Mouse (Mus musculus): ENCODE data around the gene Fam81a. TPM values are rescaled to one million over a fixed set of nuclear protein-coding genes. Genes with fewer than 3 reads are reported as not detected.

The Fam81a gene
- total and polyA plus RNA-seq, 2 experiments: 0.57 to 2.5 TPM

DNA sequence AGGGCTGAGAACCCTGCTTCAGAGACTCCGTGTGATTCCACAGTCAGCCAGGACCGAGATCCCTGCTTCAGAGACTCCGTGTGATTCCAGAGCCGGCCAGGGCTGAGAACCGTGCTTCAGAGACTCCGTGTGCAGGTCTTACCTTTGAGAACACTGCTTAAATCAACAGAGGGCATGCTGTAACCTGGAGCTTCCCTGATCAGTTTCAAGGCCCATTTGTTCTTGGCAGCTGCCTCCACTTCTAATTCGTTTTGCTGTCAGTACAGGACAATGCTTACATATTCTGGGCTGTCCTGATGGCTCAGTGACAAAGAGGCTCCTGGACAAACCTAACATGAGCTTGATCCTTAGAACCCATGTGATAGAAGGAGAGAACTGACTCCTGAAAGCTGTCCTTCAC is 65.2 kb downstream of the Fam81a start:
- Histone ChIP-seq H3K27ac (replicated peaks; ENCODE audit: insufficient read depth, low read depth, low read length) (no peak overlapping the region), H3K9ac (ENCODE audit: low read depth, low read length) (no peak overlapping the region), H3K4me1 (ENCODE audit: control insufficient read depth, insufficient read depth, low read length) (peaks cover 7% of the 10 kb centered on the region; the same call in 1 of the 2 replicates), H3K79me2 (ENCODE audit: control insufficient read depth, insufficient read depth, low read length) (no peaks in the 10 kb centered on the region), H3K36me3 (ENCODE audit: control insufficient read depth, insufficient read depth, low read length) (no peaks in the 10 kb centered on the region), H3K27me3 (ENCODE audit: control insufficient read depth, insufficient read depth, low read length) (no peaks in the 10 kb centered on the region), H3K4me3 (ENCODE audit: insufficient read depth, low read depth, low read length) (no peak overlapping the region)
- 29% methylated on average over 7 of the region's 7 CpGs for WGBS
- no peak for TF ChIP-seq CTCF (IDR thresholded peaks at IDR 0.05; ENCODE audit: low read depth, low read length)
- TF ChIP-seq POLR2A (IDR thresholded peaks at IDR 0.05; ENCODE audit: extremely low read depth, insufficient read depth, low read length): no peak
- DNase-seq (ENCODE audit: extremely low read depth, low read depth, low spot score): peak; percentile 59

DNA sequence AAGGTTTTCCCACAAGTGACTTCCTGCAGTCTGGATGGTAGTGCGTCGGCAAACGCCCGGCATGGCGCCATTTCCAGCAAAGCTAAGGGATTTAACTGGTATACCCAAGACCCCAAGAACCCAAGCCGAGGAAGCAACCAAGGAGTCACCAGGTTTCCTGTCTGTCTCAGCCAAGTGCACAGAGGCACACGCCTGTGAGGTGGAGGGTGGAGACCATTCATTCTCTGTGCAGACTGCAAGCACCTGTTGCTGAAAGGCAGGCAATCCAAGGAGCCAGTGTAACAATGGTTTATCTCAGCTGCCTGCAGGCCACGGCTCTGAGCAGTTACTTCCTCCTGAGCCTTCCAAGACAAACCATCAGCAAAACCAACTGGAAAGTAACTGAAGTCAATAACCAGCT is 70.0 kb downstream of the Fam81a start:
- Histone ChIP-seq H3K27me3 (ENCODE audit: control insufficient read depth, insufficient read depth, low read length) (no peaks in the 10 kb centered on the region), H3K79me2 (ENCODE audit: control insufficient read depth, insufficient read depth, low read length) (no peaks in the 10 kb centered on the region), H3K36me3 (ENCODE audit: control insufficient read depth, insufficient read depth, low read length) (no peaks in the 10 kb centered on the region), H3K4me3 (ENCODE audit: insufficient read depth, low read depth, low read length) (no peak overlapping the region), H3K27ac (replicated peaks; ENCODE audit: insufficient read depth, low read depth, low read length) (no peak overlapping the region), H3K9ac (ENCODE audit: low read depth, low read length) (no peak overlapping the region), H3K4me1 (ENCODE audit: control insufficient read depth, insufficient read depth, low read length) (peaks cover 14% of the 10 kb centered on the region; the same call in 1 of the 2 replicates)
- TF ChIP-seq CTCF (IDR thresholded peaks at IDR 0.05; ENCODE audit: low read depth, low read length): no peak
- no peak for DNase-seq (ENCODE audit: extremely low read depth, low read depth, low spot score)
- 91% methylated on average over 8 of the region's 8 CpGs for WGBS

DNA sequence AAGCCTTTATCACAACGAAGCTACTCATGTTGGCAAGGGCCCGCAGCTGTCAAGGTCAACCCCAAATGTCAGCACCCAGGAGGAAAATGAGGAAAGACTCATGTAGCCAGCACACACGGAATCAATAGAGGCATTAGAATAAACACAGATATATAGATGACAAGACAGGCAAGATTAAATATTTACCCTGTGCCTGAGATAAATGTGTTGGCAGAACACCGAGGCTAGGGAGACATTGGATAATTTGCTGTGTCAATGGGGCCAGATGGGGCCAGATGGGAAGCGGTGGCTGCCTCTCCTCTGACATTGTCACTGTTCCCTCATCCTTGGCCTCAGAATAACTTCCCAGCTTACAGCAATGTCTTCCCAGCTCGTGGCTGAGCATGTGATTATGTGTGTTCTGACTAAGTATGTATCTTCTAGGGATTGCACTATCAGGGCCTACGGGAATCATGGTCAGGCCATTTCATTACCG is 72.4 kb downstream of the Fam81a start:
- H3K79me2 ChIP-seq (ENCODE audit: control insufficient read depth, insufficient read depth, low read length): no peaks in the 10 kb centered on the region
- 10% methylated on average over 8 of the region's 8 CpGs for whole genome bisulfite sequencing
- no peaks in the 10 kb centered on the region for H3K27me3 ChIP-seq (ENCODE audit: control insufficient read depth, insufficient read depth, low read length)
- H3K9ac ChIP-seq (ENCODE audit: low read depth, low read length): no peak overlapping the region
- no peak overlapping the region for H3K27ac ChIP-seq (replicated peaks; ENCODE audit: insufficient read depth, low read depth, low read length)
- TF ChIP-seq CTCF (IDR thresholded peaks at IDR 0.05; ENCODE audit: low read depth, low read length) (no peak), POLR2A (IDR thresholded peaks at IDR 0.05; ENCODE audit: extremely low read depth, insufficient read depth, low read length) (no peak)
- no peak overlapping the region for H3K4me3 ChIP-seq (ENCODE audit: insufficient read depth, low read depth, low read length)
- peaks cover 11% of the 10 kb centered on the region; the same call in 1 of the 2 replicates for H3K4me1 ChIP-seq (ENCODE audit: control insufficient read depth, insufficient read depth, low read length)
- peak; percentile 72 for DNase-seq (ENCODE audit: extremely low read depth, low read depth, low spot score)
- H3K36me3 ChIP-seq (ENCODE audit: control insufficient read depth, insufficient read depth, low read length): no peaks in the 10 kb centered on the region

DNA sequence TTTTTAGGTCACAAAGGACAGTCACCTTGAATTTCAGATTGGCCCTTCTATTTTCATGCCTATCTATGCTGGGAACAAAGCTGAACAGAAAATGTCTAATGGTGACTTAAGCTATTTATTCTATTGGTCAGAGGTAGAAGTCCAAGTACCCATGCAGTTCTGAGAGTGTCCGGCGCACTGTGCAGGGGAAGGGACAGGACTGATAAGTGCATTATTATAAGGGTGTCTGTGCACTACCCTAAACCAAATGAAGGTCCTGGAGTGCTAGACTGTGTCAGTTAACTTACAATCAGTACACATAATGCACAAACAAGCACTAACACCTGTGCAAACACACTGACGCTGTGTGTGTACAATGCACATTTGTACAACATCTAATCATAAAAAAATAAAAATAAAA is 74.9 kb downstream of the Fam81a start:
- Histone ChIP-seq H3K4me1 (ENCODE audit: control insufficient read depth, insufficient read depth, low read length) (peaks cover 11% of the 10 kb centered on the region; the same call in 1 of the 2 replicates), H3K36me3 (ENCODE audit: control insufficient read depth, insufficient read depth, low read length) (no peaks in the 10 kb centered on the region), H3K27me3 (ENCODE audit: control insufficient read depth, insufficient read depth, low read length) (no peaks in the 10 kb centered on the region), H3K79me2 (ENCODE audit: control insufficient read depth, insufficient read depth, low read length) (no peaks in the 10 kb centered on the region), H3K27ac (replicated peaks; ENCODE audit: insufficient read depth, low read depth, low read length) (no peak overlapping the region), H3K4me3 (ENCODE audit: insufficient read depth, low read depth, low read length) (no peak overlapping the region), H3K9ac (ENCODE audit: low read depth, low read length) (no peak overlapping the region)
- no peak for DNase-seq (ENCODE audit: extremely low read depth, low read depth, low spot score)
- 62% methylated on average over 3 of the region's 3 CpGs for WGBS
- TF ChIP-seq CTCF (IDR thresholded peaks at IDR 0.05; ENCODE audit: low read depth, low read length) (no peak), POLR2A (IDR thresholded peaks at IDR 0.05; ENCODE audit: extremely low read depth, insufficient read depth, low read length) (no peak)

DNA sequence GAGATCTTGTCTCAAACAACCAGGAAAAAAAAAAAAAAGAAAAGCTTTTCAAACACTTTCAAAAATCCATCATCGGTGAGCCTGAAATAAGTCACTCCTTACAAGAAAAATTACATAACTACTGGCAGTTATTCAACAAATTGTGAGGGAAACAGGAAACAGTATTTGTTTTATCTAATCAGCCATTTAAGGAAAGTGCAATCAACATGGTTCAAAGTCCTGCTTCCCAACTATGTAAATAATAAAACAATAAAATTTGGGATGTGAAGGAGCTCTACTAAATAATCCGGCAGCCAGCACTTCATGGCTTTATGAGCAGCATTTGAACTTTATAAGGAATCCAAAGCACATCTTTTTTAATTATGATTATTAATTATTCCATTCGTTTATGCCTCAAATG is 80.3 kb downstream of the Fam81a start:
- DNase-seq (ENCODE audit: extremely low read depth, low read depth, low spot score): peak; percentile 57
- H3K36me3 ChIP-seq (ENCODE audit: control insufficient read depth, insufficient read depth, low read length): no peaks in the 10 kb centered on the region
- 25% methylated on average over 3 of the region's 3 CpGs for WGBS
- H3K27me3 ChIP-seq (ENCODE audit: control insufficient read depth, insufficient read depth, low read length): no peaks in the 10 kb centered on the region
- no peak overlapping the region for H3K27ac ChIP-seq (replicated peaks; ENCODE audit: insufficient read depth, low read depth, low read length)
- H3K9ac ChIP-seq (ENCODE audit: low read depth, low read length): no peak overlapping the region
- H3K4me1 ChIP-seq (ENCODE audit: control insufficient read depth, insufficient read depth, low read length): no peaks in the 10 kb centered on the region; the same call in none of the 2 replicates
- no peak for TF ChIP-seq CTCF (IDR thresholded peaks at IDR 0.05; ENCODE audit: low read depth, low read length)
- no peak for TF ChIP-seq POLR2A (IDR thresholded peaks at IDR 0.05; ENCODE audit: extremely low read depth, insufficient read depth, low read length)
- H3K4me3 ChIP-seq (ENCODE audit: insufficient read depth, low read depth, low read length): no peak overlapping the region
- H3K79me2 ChIP-seq (ENCODE audit: control insufficient read depth, insufficient read depth, low read length): no peaks in the 10 kb centered on the region

DNA sequence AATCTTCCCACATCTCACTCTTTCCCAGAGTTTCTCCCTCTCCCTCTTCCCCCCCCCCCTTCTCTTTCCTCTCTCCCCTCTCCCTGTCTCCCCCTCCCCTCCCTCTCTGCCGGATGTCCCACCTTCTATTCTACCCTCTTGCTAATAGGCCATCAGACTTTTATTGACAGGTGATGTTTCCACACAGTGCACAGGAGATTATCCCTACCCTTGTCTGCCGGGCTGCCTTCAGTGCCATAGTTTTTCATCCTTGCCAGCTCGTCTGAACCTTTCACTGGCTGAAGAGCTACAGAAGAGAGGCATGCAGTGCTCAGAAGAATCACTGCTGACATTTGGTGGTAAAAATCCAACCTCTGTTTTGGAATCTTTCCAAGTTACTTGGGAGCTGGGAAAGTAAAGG is 88.9 kb downstream of the Fam81a start:
- no peaks in the 10 kb centered on the region for H3K36me3 ChIP-seq (ENCODE audit: control insufficient read depth, insufficient read depth, low read length)
- no peaks in the 10 kb centered on the region for H3K79me2 ChIP-seq (ENCODE audit: control insufficient read depth, insufficient read depth, low read length)
- H3K4me1 ChIP-seq (ENCODE audit: control insufficient read depth, insufficient read depth, low read length): no peaks in the 10 kb centered on the region
- no peak overlapping the region for H3K9ac ChIP-seq (ENCODE audit: low read depth, low read length)
- no peak for DNase-seq (ENCODE audit: extremely low read depth, low read depth, low spot score)
- no peaks in the 10 kb centered on the region for H3K27me3 ChIP-seq (ENCODE audit: control insufficient read depth, insufficient read depth, low read length)
- no peak for TF ChIP-seq CTCF (IDR thresholded peaks at IDR 0.05; ENCODE audit: low read depth, low read length)
- no peak for TF ChIP-seq POLR2A (IDR thresholded peaks at IDR 0.05; ENCODE audit: extremely low read depth, insufficient read depth, low read length)
- no peak overlapping the region for H3K27ac ChIP-seq (replicated peaks; ENCODE audit: insufficient read depth, low read depth, low read length)
- H3K4me3 ChIP-seq (ENCODE audit: insufficient read depth, low read depth, low read length): no peak overlapping the region
- 58% methylated on average over 3 of the region's 3 CpGs for WGBS
